Mouse (Mus musculus) bone marrow macrophage, adult 2 months (primary cell): Measurements from ENCODE around the gene Plvap. TPM values are rescaled to one million over a fixed set of nuclear protein-coding genes. Genes with fewer than 3 reads are reported as not detected.

Experiments used
- H3K27ac ChIP-seq: 2 replicates; pipeline ENCODE4 v1.5.1; 2012; ENCODE audit warnings: low read depth, low read length; ENCODE audit not compliant: insufficient read depth
- H3K4me1 ChIP-seq: 2 replicates; pipeline ENCODE4 v1.6.1; 2012; ENCODE audit warnings: low read length; ENCODE audit not compliant: control insufficient read depth, insufficient read depth
- H3K4me3 ChIP-seq: 2 replicates; pipeline ENCODE4 v1.5.1; 2012; ENCODE audit warnings: mild to moderate bottlenecking, low read length, moderate library complexity; ENCODE audit not compliant: insufficient read depth
- CTCF ChIP-seq: IDR thresholded peaks from 2 replicates; pipeline ENCODE4 v1.5.1; 2012; ENCODE audit warnings: low read depth, mild to moderate bottlenecking, low read length, moderate library complexity
- POLR2A ChIP-seq: IDR thresholded peaks from 2 replicates; pipeline ENCODE4 v1.6.1; 2012; ENCODE audit warnings: mild to moderate bottlenecking, low read depth, low read length, borderline replicate concordance
- polyA plus RNA-seq: library from polyadenylated mRNA; stranded (reverse); fragments of >200 nt; gene quantifications from 2 replicates; pipeline ENCODE4 v1.2.4, GENCODE M21; 2012; ENCODE audit not compliant: missing spikeins, insufficient read depth, insufficient read length

The Plvap gene
- polyA plus RNA-seq, 1 experiment = not detected

GRCm38 (mm10) chr8:71475702-71476075, 35.9 kb downstream of the Plvap start:
- TF ChIP-seq POLR2A (no peak), CTCF (no peak)

GRCm38 (mm10) chr8:71474785-71475701, 36.5 kb downstream of the Plvap start:
- Histone ChIP-seq H3K4me3 (no peak overlapping the region), H3K27ac (no peak overlapping the region), H3K4me1 (peaks cover 13% of the 10 kb centered on the region)
- TF ChIP-seq CTCF (no peak), POLR2A (no peak)

More at GRCm38 (mm10) chr8:71475702-71476075, 35.9 kb downstream of the Plvap start:
- peak overlapping the region; percentile 85 for H3K4me3 ChIP-seq
- H3K4me1 ChIP-seq = peaks cover 8% of the 10 kb centered on the region
- H3K27ac ChIP-seq = no peak overlapping the region

GRCm38 (mm10) chr8:71474344-71474743, 37.2 kb downstream of the Plvap start:
- Histone ChIP-seq H3K4me1 (peaks cover 16% of the 10 kb centered on the region), H3K27ac (no peak overlapping the region), H3K4me3 (no peak overlapping the region)
- TF ChIP-seq CTCF (no peak), POLR2A (no peak)

- Histone ChIP-seq H3K4me1 (peaks cover 16% of the 10 kb centered on the region), H3K27ac (no peak overlapping the region), H3K4me3 (no peak overlapping the region)
- no peak for TF ChIP-seq POLR2A
- peak; percentile 14; the same call in 1 of the 2 replicates for TF ChIP-seq CTCF
These were observed 38.8 kb downstream of the Plvap start for GRCm38 (mm10) chr8:71472601-71473386.

GRCm38 (mm10) chr8:71471861-71472260, 39.7 kb downstream of the Plvap start:
- H3K4me1 ChIP-seq = peaks cover 10% of the 10 kb centered on the region
- H3K4me3 ChIP-seq = no peak overlapping the region
- no peak overlapping the region for H3K27ac ChIP-seq
- TF ChIP-seq POLR2A (no peak), CTCF (no peak)

- no peak overlapping the region for H3K4me3 ChIP-seq
- peaks cover 12% of the 10 kb centered on the region for H3K4me1 ChIP-seq
- H3K27ac ChIP-seq = no peak overlapping the region
- no peak for TF ChIP-seq CTCF
- TF ChIP-seq POLR2A = no peak
These were observed 40.7 kb downstream of the Plvap start for GRCm38 (mm10) chr8:71470913-71471255.

- Histone ChIP-seq H3K4me1 (peaks cover 13% of the 10 kb centered on the region), H3K27ac (no peak overlapping the region), H3K4me3 (peak overlapping the region; percentile 70)
- TF ChIP-seq POLR2A (no peak), CTCF (no peak)
These were observed 41.2 kb downstream of the Plvap start for GRCm38 (mm10) chr8:71470146-71470912.

GRCm38 (mm10) chr8:71469411-71469810, 42.1 kb downstream of the Plvap start:
- Histone ChIP-seq H3K4me1 (peaks cover 13% of the 10 kb centered on the region), H3K27ac (no peak overlapping the region), H3K4me3 (peak overlapping the region; percentile 70)
- TF ChIP-seq POLR2A = no peak
- no peak for TF ChIP-seq CTCF

GRCm38 (mm10) chr8:71468916-71469315, 42.6 kb downstream of the Plvap start, which contains the start of gene Dda1:
Dda1 (plus strand) TSS chr8:71469199.
- TF ChIP-seq CTCF = no peak
- no peak for TF ChIP-seq POLR2A
- Histone ChIP-seq H3K4me1 (peaks cover 15% of the 10 kb centered on the region), H3K4me3 (peak within 1 kb of the TSS; percentile 70), H3K27ac (no peak within 1 kb of the TSS)
